Mouse (Mus musculus) CD4-positive naive resting alpha-beta T cell, adult 57 days (primary cell): ENCODE measurements around the gene Magoh. TPM values are rescaled to one million over a fixed set of nuclear protein-coding genes. Genes with fewer than 3 reads are reported as not detected.

Experiments used
- total RNA-seq: library from RNA; stranded (reverse); gene quantifications from one replicate; pipeline ENCODE4 v1.2.4, GENCODE M21; 2023

Gene Magoh
- 85.6 TPM for total RNA-seq

GRCm38 (mm10) chr4:107879254-107880050 is at the start of gene Magoh:
Magoh (plus strand) TSS chr4:107879755.

GRCm38 (mm10) chr4:107889731-107890432 is 10.3 kb downstream of the Magoh start, which contains the start of gene 0610037L13Rik:
0610037L13Rik (plus strand) TSS chr4:107889813.

GRCm38 (mm10) chr4:107923145-107923802 is 43.7 kb downstream of the Magoh start, which contains the start of gene Cpt2:
Cpt2 (minus strand) TSS chr4:107923610.

Other genes with a start within 250 kb of the Magoh start
- gene Dmrtb1, start 195.5 kb upstream of the Magoh start, total RNA-seq = not detected
- 7.9 TPM for gene Lrp8, start 77.5 kb upstream of the Magoh start, total RNA-seq
- 42.1 TPM for gene 0610037L13Rik, start 10.1 kb downstream of the Magoh start, total RNA-seq
- gene Cpt2, start 43.9 kb downstream of the Magoh start, total RNA-seq = 4.0 TPM
- gene Slc1a7, start 88.6 kb downstream of the Magoh start, total RNA-seq = not detected
- 2.1 TPM for gene Podn, start 216.7 kb downstream of the Magoh start, total RNA-seq